Mouse (Mus musculus) E14TG2a.4 (cell line): ENCODE measurements around the gene Zkscan5.

ENCODE experiments used
- CTCF ChIP-seq: conservative IDR thresholded peaks from 2 replicates; pipeline ENCODE4 v1.5.1; 2014; ENCODE audit warnings: low read length
- NANOG ChIP-seq: IDR thresholded peaks from 2 replicates; pipeline ENCODE4 v1.6.1; 2014; ENCODE audit warnings: borderline replicate concordance, low read length, mixed read lengths
- POU5F1 ChIP-seq: IDR thresholded peaks from 2 replicates; pipeline ENCODE4 v1.6.1; 2014; ENCODE audit warnings: low read length, borderline replicate concordance

GRCm38 (mm10) chr5:145218206-145218605 lies 13.8 kb downstream of the Zkscan5 start:
- TF ChIP-seq CTCF (no peak), NANOG (no peak), POU5F1 (no peak)
